Mouse (Mus musculus) liver, embryonic 11.5 days (tissue): ENCODE data around the gene Zfp777. TPM values are rescaled to one million over a fixed set of nuclear protein-coding genes. Genes with fewer than 3 reads are reported as not detected.

ENCODE experiments used
- ATAC-seq: fragments of 200-750 bp; cut with Nextera tagmentation; replicated peaks from 2 replicates; pipeline ENCODE4 v1.8.0; 2017; ENCODE audit warnings: moderate number of reproducible peaks, mild to moderate bottlenecking, moderate TSS enrichment, moderate library complexity; ENCODE audit not compliant: low FRiP score
- DNase-seq: peaks from one replicate; pipeline ENCODE4 v3.0.0-alpha.2; 2017; ENCODE audit warnings: low spot score
- H3K27ac ChIP-seq: fragments of 300-500 bp; sonication (generic); 2 replicates; pipeline ENCODE4 v1.5.1; 2014; ENCODE audit warnings: mild to moderate bottlenecking, low read depth, low read length, control low read depth
- H3K27me3 ChIP-seq: fragments of 300-500 bp; sonication (generic); replicated peaks from 2 replicates; pipeline ENCODE4 v1.6.1; 2014; ENCODE audit warnings: low read length, mixed read lengths; ENCODE audit not compliant: control insufficient read depth, insufficient read depth
- H3K36me3 ChIP-seq: fragments of 300-500 bp; sonication (generic); 2 replicates; pipeline ENCODE4 v1.6.1; 2014; ENCODE audit warnings: mild to moderate bottlenecking, low read length, moderate library complexity, mixed read lengths; ENCODE audit not compliant: control insufficient read depth, insufficient read depth
- H3K4me1 ChIP-seq: fragments of 300-500 bp; sonication (generic); replicated peaks from 2 replicates; pipeline ENCODE4 v1.6.1; 2014; ENCODE audit warnings: low read length, mixed read lengths; ENCODE audit not compliant: control insufficient read depth, insufficient read depth
- H3K4me2 ChIP-seq: fragments of 300-500 bp; sonication (generic); 2 replicates; pipeline ENCODE4 v1.6.1; 2014; ENCODE audit warnings: mild to moderate bottlenecking, control low read depth, moderate library complexity
- H3K4me3 ChIP-seq: fragments of 300-500 bp; sonication (generic); 2 replicates; pipeline ENCODE4 v1.5.1; 2014; ENCODE audit warnings: low read depth, low read length, control low read depth
- H3K9ac ChIP-seq: fragments of 300-500 bp; sonication (generic); 2 replicates; pipeline ENCODE4 v1.6.1; 2014; ENCODE audit warnings: low read depth, low read length, control low read depth
- H3K9me3 ChIP-seq: fragments of 300-500 bp; sonication (generic); 2 replicates; pipeline ENCODE4 v1.6.1; 2016; ENCODE audit warnings: low read length, inconsistent platforms, mixed read lengths; ENCODE audit not compliant: control insufficient read depth
- WGBS: fragments of 180-500 bp; shearing (Covaris S2); extraction: QIAGEN DNeasy Blood & Tissue Kit; methylation state at CpG from one replicate; pipeline ENCODE4 v1.1.7; 2014; 5-methylcytosine and 5-hydroxymethylcytosine counted together
- polyA plus RNA-seq: library from polyadenylated mRNA; unstranded; fragments of >200 nt; fragmentation: Nextera tagmentation; extraction: Ambion mirVana; gene quantifications from 2 replicates; pipeline ENCODE4 v1.2.1, GENCODE M21; 2014

Zfp777 gene
- polyA plus RNA-seq, 1 experiment from 2014 or later, result 8.6 TPM

DNA sequence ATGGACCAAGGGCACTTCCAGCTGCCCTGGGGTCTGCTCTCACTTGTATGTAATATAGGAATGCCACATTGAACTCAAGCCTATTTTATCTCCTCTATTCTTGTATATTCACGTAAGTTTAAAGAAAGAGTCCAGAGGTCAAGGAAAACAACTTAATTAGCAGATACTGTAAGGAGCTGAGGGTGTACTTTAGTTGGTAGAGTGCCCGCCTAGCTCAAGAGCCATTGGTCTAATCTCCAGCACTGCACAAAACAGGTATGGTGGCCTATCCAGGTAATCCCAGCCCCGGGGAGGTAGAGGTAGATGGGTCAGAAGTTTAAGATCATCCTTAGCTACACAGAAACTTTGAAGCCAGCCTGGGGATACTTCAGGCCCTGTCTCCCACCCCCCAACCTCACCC lies 18.8 kb upstream of the Zfp777 start:
- Histone ChIP-seq H3K27ac (no peak overlapping the region), H3K9me3 (no peaks in the 10 kb centered on the region), H3K27me3 (no peaks in the 10 kb centered on the region), H3K36me3 (peaks cover 30% of the 10 kb centered on the region), H3K4me2 (no peak overlapping the region), H3K4me1 (peaks cover 6% of the 10 kb centered on the region), H3K4me3 (no peak overlapping the region), H3K9ac (no peak overlapping the region)
- no peak for DNase-seq
- WGBS, result 91% methylated on average over 3 of the region's 3 CpGs
- no peak for ATAC-seq

DNA sequence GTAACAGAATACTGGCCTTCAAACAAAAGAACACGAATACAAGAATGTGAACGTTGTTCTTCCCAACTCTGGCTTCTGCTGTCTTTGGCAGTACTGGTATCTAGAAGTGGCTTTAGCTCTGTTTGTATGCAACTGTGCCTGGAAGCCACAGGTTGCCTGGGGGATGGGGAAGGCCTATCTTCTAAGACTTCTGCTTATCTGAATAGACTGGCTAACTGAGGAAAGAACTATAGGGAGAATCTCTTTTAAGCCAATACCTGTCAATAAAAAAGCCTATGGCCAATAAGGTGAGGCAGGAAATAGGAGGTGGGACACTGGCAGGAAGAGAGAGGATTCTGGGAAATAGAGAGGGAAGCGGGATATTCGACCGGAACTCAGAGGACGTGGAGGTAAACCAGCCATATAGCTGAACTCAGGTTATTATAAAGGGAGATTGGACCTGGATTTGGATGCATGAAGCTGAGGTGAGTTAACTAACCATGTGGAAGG lies 16.9 kb upstream of the Zfp777 start:
- Histone ChIP-seq H3K9me3 (no peaks in the 10 kb centered on the region), H3K27me3 (no peaks in the 10 kb centered on the region), H3K36me3 (peaks cover 28% of the 10 kb centered on the region), H3K9ac (no peak overlapping the region), H3K27ac (no peak overlapping the region), H3K4me1 (peaks cover 10% of the 10 kb centered on the region), H3K4me3 (no peak overlapping the region), H3K4me2 (no peak overlapping the region)
- DNase-seq, result no peak
- WGBS, result 90% methylated on average over 6 of the region's 6 CpGs
- ATAC-seq, result 0 out of 2 replicates have a peak, but pooled peaks have one; percentile 45

DNA sequence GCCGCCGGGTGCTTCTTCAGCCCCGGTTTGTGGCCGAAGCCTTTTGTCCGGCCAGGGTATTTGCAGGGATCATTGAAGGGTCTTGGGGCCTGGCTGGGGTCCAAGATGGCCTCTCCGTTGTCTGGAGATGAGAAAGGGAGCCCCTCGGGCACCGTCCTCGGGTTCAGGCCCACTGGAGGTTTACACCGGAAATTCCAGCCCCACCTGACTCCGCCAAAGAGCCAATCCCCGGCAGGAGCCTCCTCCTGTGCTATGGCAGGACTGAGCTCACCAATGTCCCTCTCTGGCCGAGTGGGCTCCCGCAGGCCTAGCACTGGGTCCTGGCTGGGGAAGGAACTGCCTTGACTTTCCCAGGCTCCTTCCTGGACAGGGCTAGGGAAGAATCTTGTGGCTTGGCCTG lies 15.7 kb upstream of the Zfp777 start:
- Histone ChIP-seq H3K4me2 (no peak overlapping the region), H3K36me3 (peaks cover 28% of the 10 kb centered on the region), H3K27ac (no peak overlapping the region), H3K4me3 (no peak overlapping the region), H3K4me1 (peaks cover 10% of the 10 kb centered on the region), H3K27me3 (no peaks in the 10 kb centered on the region), H3K9me3 (no peaks in the 10 kb centered on the region), H3K9ac (no peak overlapping the region)
- ATAC-seq (no peak), DNase-seq (no peak)
- WGBS, result 94% methylated on average over 14 of the region's 14 CpGs

DNA sequence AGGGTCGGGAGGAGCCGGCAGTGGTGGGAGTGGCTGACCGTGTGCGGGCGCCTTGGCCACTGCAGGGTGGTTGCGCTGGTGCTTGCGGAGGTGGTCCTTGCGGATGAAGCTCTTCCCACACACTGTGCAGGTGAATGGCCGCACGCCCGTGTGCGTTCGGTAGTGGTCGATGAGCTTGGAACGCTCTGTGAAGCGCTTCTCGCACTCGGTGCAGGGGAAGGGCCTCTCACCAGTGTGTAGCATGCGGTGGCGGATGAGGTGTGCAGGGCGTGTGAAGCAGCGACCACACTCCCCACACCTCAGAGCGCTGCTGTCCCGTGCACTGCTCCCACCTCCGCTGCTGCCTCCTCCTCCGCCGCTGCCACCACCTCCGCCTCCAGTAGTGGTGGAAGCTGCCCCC lies 15.2 kb upstream of the Zfp777 start:
- no peak overlapping the region for H3K4me2 ChIP-seq
- no peak overlapping the region for H3K4me3 ChIP-seq
- H3K4me1 ChIP-seq, result peaks cover 10% of the 10 kb centered on the region
- peaks cover 28% of the 10 kb centered on the region for H3K36me3 ChIP-seq
- DNase-seq (no peak), ATAC-seq (no peak)
- H3K27me3 ChIP-seq, result no peaks in the 10 kb centered on the region
- H3K27ac ChIP-seq, result no peak overlapping the region
- H3K9ac ChIP-seq, result no peak overlapping the region
- WGBS, result 92% methylated on average over 28 of the region's 28 CpGs
- no peaks in the 10 kb centered on the region for H3K9me3 ChIP-seq

DNA sequence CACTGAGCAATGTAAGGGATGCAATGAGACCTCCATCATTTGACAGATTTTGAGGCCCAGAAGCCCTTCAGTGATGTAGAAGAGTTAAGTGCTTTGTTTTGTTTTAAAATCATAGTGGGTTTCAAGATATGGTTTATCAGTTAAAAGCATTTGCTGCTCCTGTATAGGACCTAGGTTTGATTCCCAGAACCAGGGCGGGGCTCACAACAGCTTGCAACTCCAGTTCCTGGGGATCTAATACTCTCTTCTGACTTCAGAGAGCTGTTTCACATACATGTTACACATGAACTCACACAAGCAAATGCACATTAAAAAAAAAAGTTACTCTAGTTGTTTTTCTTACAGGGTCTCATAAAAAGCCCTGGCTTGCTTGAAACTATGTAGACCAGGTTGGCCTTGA lies 12.2 kb upstream of the Zfp777 start:
- ATAC-seq, result 0 out of 2 replicates have a peak, but pooled peaks have one; percentile 12
- 73% methylated on average over 1 of the region's 1 CpGs for WGBS
- DNase-seq, result no peak

DNA sequence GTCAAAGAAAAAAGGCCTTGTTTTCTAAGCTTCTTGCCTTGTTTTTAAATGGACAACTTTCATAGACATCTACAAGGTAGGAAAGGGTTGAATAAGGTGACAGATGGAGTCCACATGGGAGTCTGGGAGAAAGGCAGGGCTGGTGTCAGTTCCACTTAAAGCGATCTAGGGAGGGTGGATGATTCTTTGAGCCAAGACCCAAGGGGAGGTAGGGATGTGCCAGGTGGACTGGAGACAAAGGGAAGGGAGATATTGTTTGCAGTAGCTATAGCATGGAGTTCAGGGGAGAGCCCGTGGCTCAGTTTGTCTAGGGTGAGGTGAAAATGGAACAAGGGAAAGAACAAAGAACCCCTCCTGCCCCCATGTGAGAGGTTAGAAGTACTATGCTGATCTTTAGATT lies 11.7 kb upstream of the Zfp777 start:
- DNase-seq (no peak), ATAC-seq (no peak)
- Histone ChIP-seq H3K36me3 (peaks cover 19% of the 10 kb centered on the region), H3K4me1 (peaks cover 5% of the 10 kb centered on the region; the same call in 1 of the 2 replicates), H3K4me2 (no peak overlapping the region), H3K9me3 (no peaks in the 10 kb centered on the region), H3K27me3 (no peaks in the 10 kb centered on the region), H3K9ac (no peak overlapping the region), H3K27ac (no peak overlapping the region), H3K4me3 (no peak overlapping the region)
- WGBS, result 80% methylated on average over 2 of the region's 2 CpGs

More for the DNA sequence above, 12.2 kb upstream of the Zfp777 start:
- no peak overlapping the region for H3K27ac ChIP-seq
- H3K9ac ChIP-seq, result no peak overlapping the region
- H3K9me3 ChIP-seq, result no peaks in the 10 kb centered on the region
- H3K4me2 ChIP-seq, result no peak overlapping the region
- peaks cover 19% of the 10 kb centered on the region for H3K36me3 ChIP-seq
- no peak overlapping the region for H3K4me3 ChIP-seq
- peaks cover 10% of the 10 kb centered on the region for H3K4me1 ChIP-seq
- H3K27me3 ChIP-seq, result no peaks in the 10 kb centered on the region

DNA sequence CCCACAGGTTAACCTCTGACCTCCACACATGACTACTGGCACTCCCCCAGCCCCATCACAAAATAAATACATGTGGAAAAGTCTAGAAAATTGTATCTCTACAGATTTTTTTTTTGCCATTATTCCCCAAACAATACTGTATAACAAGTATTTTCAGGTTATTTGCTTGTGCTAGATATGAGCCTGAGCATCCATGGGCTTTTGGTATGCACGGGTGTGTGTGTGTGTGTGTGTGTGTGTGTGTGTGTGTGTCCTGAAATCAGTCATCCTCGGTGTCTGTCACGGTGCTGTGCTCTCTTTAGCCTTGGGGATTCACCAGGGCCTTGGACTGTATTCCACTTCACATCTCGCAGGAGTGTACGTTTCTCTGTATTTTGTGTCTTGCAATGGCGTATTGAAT lies 3.4 kb upstream of the Zfp777 start:
- no peaks in the 10 kb centered on the region for H3K27me3 ChIP-seq
- peaks cover 8% of the 10 kb centered on the region for H3K4me1 ChIP-seq
- H3K9ac ChIP-seq, result no peak overlapping the region
- H3K27ac ChIP-seq, result no peak overlapping the region
- DNase-seq (no peak), ATAC-seq (no peak)
- 83% methylated on average over 6 of the region's 6 CpGs for WGBS
- H3K4me2 ChIP-seq, result no peak overlapping the region
- no peak overlapping the region for H3K4me3 ChIP-seq
- no peaks in the 10 kb centered on the region for H3K36me3 ChIP-seq
- H3K9me3 ChIP-seq, result no peaks in the 10 kb centered on the region

DNA sequence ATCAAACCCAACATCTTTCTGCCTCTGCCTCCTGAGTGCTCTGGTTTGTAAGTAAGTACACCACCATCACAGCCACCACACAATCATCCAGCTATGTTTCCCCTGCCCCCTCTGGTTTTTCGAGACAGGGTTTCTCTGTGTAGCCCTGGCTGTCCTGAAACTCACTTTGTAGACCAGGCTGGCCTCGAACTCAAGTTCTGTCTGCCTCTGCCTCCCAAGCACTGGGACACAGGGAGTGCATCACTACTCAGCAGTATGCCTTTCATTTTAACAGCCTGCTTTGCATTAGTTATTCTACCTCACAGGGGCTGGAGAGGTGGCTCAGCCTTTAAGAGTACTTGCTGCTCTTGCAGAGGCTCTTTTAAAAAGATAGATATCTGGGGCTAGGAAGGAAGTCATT lies 3.0 kb upstream of the Zfp777 start:
- Histone ChIP-seq H3K27ac (no peak overlapping the region), H3K4me1 (peaks cover 8% of the 10 kb centered on the region), H3K9me3 (no peaks in the 10 kb centered on the region), H3K27me3 (no peaks in the 10 kb centered on the region), H3K4me3 (no peak overlapping the region), H3K9ac (no peak overlapping the region), H3K4me2 (no peak overlapping the region), H3K36me3 (no peaks in the 10 kb centered on the region)
- 77% methylated on average over 2 of the region's 2 CpGs for WGBS
- DNase-seq (no peak), ATAC-seq (no peak)

DNA sequence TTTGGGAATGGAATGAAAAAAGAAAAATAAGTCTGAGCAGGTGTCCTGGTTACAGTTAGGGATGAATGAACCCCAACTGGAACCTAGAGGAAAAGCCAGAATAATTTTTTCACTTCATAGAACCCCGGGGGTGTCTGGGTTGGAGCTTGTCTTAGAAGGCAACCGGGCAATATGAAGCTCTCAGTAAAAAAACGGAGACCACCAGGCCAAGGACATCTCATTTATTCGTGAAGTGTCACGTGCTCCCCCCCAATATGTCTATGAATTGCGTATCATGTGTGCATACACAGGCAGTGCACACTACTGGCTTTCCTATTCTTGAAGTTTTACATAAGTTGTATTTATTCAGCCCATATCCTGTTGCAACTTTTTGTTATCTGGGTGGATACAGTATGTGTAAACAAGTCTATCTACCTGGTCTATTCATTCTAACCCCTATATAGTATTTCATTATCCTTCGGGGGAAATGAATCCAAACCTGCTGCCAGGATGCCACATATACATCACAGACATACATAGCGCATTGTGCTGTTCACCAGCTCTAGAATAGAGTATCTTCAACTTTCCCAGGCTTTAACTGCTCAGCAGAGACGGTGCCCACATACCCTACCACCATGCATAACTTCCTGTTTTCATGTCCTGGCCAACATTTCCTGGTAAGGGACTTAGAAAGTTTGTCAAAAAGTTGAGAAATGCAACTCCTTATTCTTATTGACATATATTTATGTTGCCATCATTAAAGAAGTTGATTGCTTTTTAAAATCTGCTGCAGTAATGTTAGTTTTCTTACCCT lies 758 bp upstream of the Zfp777 start:
- WGBS, result 50% methylated on average over 9 of the region's 9 CpGs
- no peaks in the 10 kb centered on the region for H3K36me3 ChIP-seq

More for the DNA sequence above, 758 bp upstream of the Zfp777 start:
- Histone ChIP-seq H3K27me3 (no peaks in the 10 kb centered on the region), H3K4me1 (peaks cover 8% of the 10 kb centered on the region), H3K9ac (peak overlapping the region; percentile 93), H3K4me3 (peak overlapping the region; percentile 91), H3K27ac (peak overlapping the region; percentile 85; the same call in 1 of the 2 replicates), H3K9me3 (no peaks in the 10 kb centered on the region), H3K4me2 (peak overlapping the region; percentile 84)
- ATAC-seq (no peak), DNase-seq (no peak)
